Mouse (Mus musculus) lung, postnatal 0 days (tissue): Measurements from ENCODE around the gene Lactbl1.

ENCODE experiments used
- CTCF ChIP-seq: IDR thresholded peaks from 2 replicates; pipeline ENCODE4 v1.5.1; 2016; ENCODE audit warnings: antibody characterized with exemption, mild to moderate bottlenecking
- EP300 ChIP-seq: IDR thresholded peaks from 2 replicates; pipeline ENCODE4 v1.6.1; 2016; ENCODE audit warnings: antibody characterized with exemption, mild to moderate bottlenecking, control low read depth

DNA sequence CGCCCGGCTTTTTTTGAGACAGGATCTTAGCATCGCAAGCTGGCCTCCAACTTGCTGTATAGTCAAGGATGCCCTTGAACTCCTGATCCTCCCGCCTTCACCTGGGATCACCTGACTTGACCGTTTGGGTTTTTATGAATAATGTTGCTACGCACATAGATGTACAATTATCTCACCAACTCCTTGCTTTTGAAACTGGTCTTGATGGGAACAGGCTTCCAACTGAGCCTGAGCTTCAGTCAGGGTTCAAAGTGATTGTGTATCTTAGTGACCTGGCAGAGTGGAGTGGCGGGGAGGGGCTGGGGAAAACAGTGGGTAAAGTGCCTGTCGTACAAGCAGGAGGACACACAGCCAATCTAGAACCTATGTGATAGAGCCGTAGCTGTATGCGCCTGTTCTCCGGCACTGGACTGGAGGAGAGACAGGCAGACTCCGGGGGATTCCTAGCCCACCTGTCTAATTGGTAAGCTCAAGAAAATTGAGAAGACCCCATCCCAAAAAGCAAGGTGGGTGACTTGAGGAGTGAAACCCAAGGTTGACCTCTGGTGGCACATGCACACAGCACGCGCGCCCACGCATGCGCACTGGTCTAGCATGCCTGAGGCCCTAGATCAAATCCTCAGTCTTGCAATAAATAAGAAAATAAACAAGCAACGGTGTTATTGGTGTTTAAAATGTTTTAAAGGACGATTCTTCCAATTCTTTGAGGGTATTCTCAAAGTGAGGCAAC is 16.5 kb upstream of the Lactbl1 start:
- TF ChIP-seq EP300 (no peak), CTCF (no peak)
